Comparison of ENCODE assay signal across 8 mouse cellular contexts in the genomic region with DNA sequence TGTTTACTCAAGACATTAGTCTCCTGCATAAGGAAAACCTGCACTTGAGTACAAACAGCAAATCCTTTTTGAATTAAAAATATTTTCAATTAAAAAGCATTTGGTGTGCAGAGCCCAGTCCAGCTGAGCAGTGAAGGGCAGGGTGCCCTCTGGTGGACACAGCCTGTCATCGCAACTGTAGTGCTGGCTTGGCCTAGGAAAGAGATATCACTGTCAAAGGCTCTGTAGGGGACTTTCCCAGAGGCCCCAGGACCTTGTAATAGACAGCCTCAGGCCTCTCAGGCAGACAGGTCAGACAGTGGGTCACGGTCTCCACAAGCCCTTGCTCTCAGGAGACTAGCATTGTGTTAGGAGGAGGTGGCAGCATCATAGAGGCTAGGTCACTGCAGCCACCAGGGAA.
DNase-seq lines count a peak whose midpoint lies in the region; ATAC-seq and TF ChIP-seq lines count a peak whose summit lies in the region.
"Had no signal": no experiment of that assay in that cellular context is flagged by ENCODE, and none has a peak within 500 bp of the region (broad histone marks: within the 10 kb centered on the region; RNA-seq: fewer than 3 reads in every experiment).

No protein-coding gene starts in this region.

- in situ Hi-C loops in CH12.LX (cut with MboI; ENCODE audit: low pct_ligation_motif_present, low pct_unique_long_range_greater_than_20kb, low sequenced_read_pairs): loop anchor here (25.0 kb wide), 1 partner anchor 249 kb away; no protein-coding TSS in a partner anchor

- ATAC-seq in megakaryocyte, adult 5-6 weeks (ENCODE audit: poor library complexity, severe bottlenecking): peak; percentile 74

- no peak overlapping the region for H3K4me2 ChIP-seq in CH12.LX (ENCODE audit: insufficient read depth, low read depth, poor library complexity, severe bottlenecking)

- peaks cover 0 to 11% of the 10 kb centered on the region in 2 experiments for H3K36me3 ChIP-seq in CH12.LX (replicated peaks in 1 of 2; ENCODE audit: control insufficient read depth in 1 of 2, insufficient read depth in 1 of 2, low read length in 1 of 2)

- no peak for TF ChIP-seq EP300 in CH12.LX (IDR thresholded peaks at IDR 0.05; ENCODE audit: low read length)

- no peaks in the 10 kb centered on the region for H3K27me3 ChIP-seq in CH12.LX (replicated peaks)
- H3K27me3 ChIP-seq: limb, embryonic 15.5 days had no signal

- DNase-seq in CH12.LX (ENCODE audit: extremely low read depth) (peak; percentile 71), R1 (ENCODE audit: low read depth, low spot score) (peak; percentile 51)
- DNase-seq in cerebellum, postnatal 25 days: peak; percentile 80 to 85
- peak; percentile 71 for DNase-seq in gastrocnemius, postnatal 10 days
- DNase-seq in layer of hippocampus, adult 18-20 months (ENCODE audit: low spot score in 2 of 2): peak; percentile 39 to 84
- peak; percentile 62 for DNase-seq in right cerebral cortex, postnatal 14 days

- dilution Hi-C loops in CH12.LX (cut with MboI; ENCODE audit: extremely low pct_ligation_motif_present, extremely low pct_unique_long_range_greater_than_20kb, low sequenced_read_pairs): no loop called here

- peak; percentile 45 for TF ChIP-seq RAD21 in CH12.LX (IDR thresholded peaks at IDR 0.05; ENCODE audit: low read depth, low read length)

- H3K9ac ChIP-seq in CH12.LX (ENCODE audit: insufficient read depth, low read depth): no peak overlapping the region
- H3K9ac ChIP-seq: limb, embryonic 15.5 days had no signal

- H3K27ac ChIP-seq in CH12.LX (ENCODE audit: insufficient read depth, low read depth): no peak overlapping the region
- H3K27ac ChIP-seq: limb, embryonic 15.5 days had no signal

- TF ChIP-seq CTCF in CH12.LX (conservative IDR thresholded peaks at IDR 0.05 in 1 of 2, IDR thresholded peaks at IDR 0.05 in 1 of 2; ENCODE audit: low read depth in 2 of 2, low read length in 2 of 2): peak; percentile 77 to 88

- H3K79me2 ChIP-seq in CH12.LX (replicated peaks; ENCODE audit: control insufficient read depth, extremely low read depth, insufficient read depth, poor library complexity, severe bottlenecking): no peaks in the 10 kb centered on the region

- H3K4me3 ChIP-seq in CH12.LX (replicated peaks in 1 of 3; ENCODE audit: low read depth in 2 of 3, low read length in 2 of 3, poor library complexity in 1 of 3): no peak overlapping the region
- H3K4me3 ChIP-seq: limb, embryonic 15.5 days had no signal

- H3K9me3 ChIP-seq in CH12.LX (replicated peaks; ENCODE audit: low read length): no peaks in the 10 kb centered on the region
- H3K9me3 ChIP-seq: limb, embryonic 15.5 days had no signal

- no peak for TF ChIP-seq POLR2A in CH12.LX (IDR thresholded peaks at IDR 0.05; ENCODE audit: low read depth, low read length)

- H3K4me1 ChIP-seq in CH12.LX (ENCODE audit: control insufficient read depth in 1 of 2, insufficient read depth in 2 of 2): peaks cover 6 to 8% of the 10 kb centered on the region in 2 experiments

TF ChIP-seq in CH12.LX, 34 proteins besides CTCF, POLR2A, EP300 and RAD21:
- no peak for TF ChIP-seq MAZ (IDR thresholded peaks at IDR 0.05; ENCODE audit: low read depth, low read length)
- TF ChIP-seq SMC3 (IDR thresholded peaks at IDR 0.05; ENCODE audit: low read depth, low read length): peak; percentile 67
